ENCODE assay signal across 15 mouse cellular contexts in genomic region chr17:35255301-35255700, GRCm38 (mm10). TPM values are rescaled to one million over a fixed set of nuclear protein-coding genes. Genes with fewer than 3 reads are reported as not detected.
A peak's percentile ranks its signal among the peaks of the same experiment; 100 is the strongest.
DNase-seq lines count a peak whose midpoint lies in the region; ATAC-seq and TF ChIP-seq lines count a peak whose summit lies in the region.
"Had no signal": no experiment of that assay in that cellular context is flagged by ENCODE, and none has a peak within 500 bp of the region (broad histone marks: within the 10 kb centered on the region; RNA-seq: fewer than 3 reads in every experiment).

No protein-coding gene starts in this region.

- H3K27me3 ChIP-seq in hindbrain, embryonic 11.5 days (ENCODE audit: control insufficient read depth, insufficient read depth, low read length), result no peaks in the 10 kb centered on the region
- no peaks in the 10 kb centered on the region for H3K27me3 ChIP-seq in hindbrain, embryonic 16.5 days (replicated peaks; ENCODE audit: control insufficient read depth, insufficient read depth, low read length)
- H3K27me3 ChIP-seq: hindbrain, embryonic 15.5 days had no signal

- H3K36me3 ChIP-seq in hindbrain, embryonic 11.5 days (ENCODE audit: control insufficient read depth, insufficient read depth, low read length), result peaks cover 20% of the 10 kb centered on the region
- peaks cover 35% of the 10 kb centered on the region for H3K36me3 ChIP-seq in hindbrain, embryonic 16.5 days (ENCODE audit: control insufficient read depth, insufficient read depth, low read length)

- no peaks in the 10 kb centered on the region for H3K4me1 ChIP-seq in hindbrain, embryonic 11.5 days (replicated peaks; ENCODE audit: control insufficient read depth, insufficient read depth, low read length)
- H3K4me1 ChIP-seq in hindbrain, embryonic 16.5 days (ENCODE audit: control insufficient read depth, insufficient read depth, low read depth, low read length), result no peaks in the 10 kb centered on the region; the same call in 1 of the 2 replicates
- peaks cover 35% of the 10 kb centered on the region for H3K4me1 ChIP-seq in bone marrow macrophage, adult 2 months (ENCODE audit: control insufficient read depth, insufficient read depth, low read length)

- H3K9me3 ChIP-seq in hindbrain, embryonic 11.5 days (ENCODE audit: control insufficient read depth, low read length), result no peaks in the 10 kb centered on the region
- H3K9me3 ChIP-seq in hindbrain, embryonic 16.5 days (ENCODE audit: control insufficient read depth, low read length), result no peaks in the 10 kb centered on the region
- H3K9me3 ChIP-seq: embryonic facial prominence, embryonic 13.5 days; forebrain, embryonic 12.5 days; G1E; hindbrain, embryonic 10.5 days; hindbrain, embryonic 15.5 days had no signal

- H3K4me3 ChIP-seq in hindbrain, embryonic 11.5 days (ENCODE audit: low read depth, low read length), result no peak overlapping the region
- no peak overlapping the region for H3K4me3 ChIP-seq in hindbrain, embryonic 16.5 days (ENCODE audit: low read length)
- H3K4me3 ChIP-seq in bone marrow macrophage, adult 2 months (ENCODE audit: insufficient read depth, low read length), result no peak overlapping the region
- H3K4me3 ChIP-seq: embryonic facial prominence, embryonic 13.5 days; forebrain, embryonic 12.5 days; gastrocnemius, adult 2 months; hindbrain, embryonic 10.5 days; hindbrain, embryonic 15.5 days had no signal

- H3K9ac ChIP-seq in hindbrain, embryonic 11.5 days (ENCODE audit: low read depth, low read length), result no peak overlapping the region
- no peak overlapping the region for H3K9ac ChIP-seq in hindbrain, embryonic 16.5 days (ENCODE audit: low read depth, low read length)
- H3K9ac ChIP-seq: embryonic facial prominence, embryonic 13.5 days; forebrain, embryonic 12.5 days; hindbrain, embryonic 15.5 days had no signal

- peak; percentile 22 to 36 for DNase-seq in adrenal gland, adult (ENCODE audit: inconsistent age in 2 of 2, low spot score in 1 of 2)
- DNase-seq in adrenal gland, postnatal 25 days, result no peak
- peak; percentile 31 for DNase-seq in cerebellum, adult 9-11 months
- DNase-seq in cerebellum, postnatal 36 days, result no peak
- DNase-seq in hindbrain, embryonic 11.5 days (ENCODE audit: low spot score), result peak; percentile 11
- DNase-seq: gastrocnemius, postnatal 25 days had no signal

- no peak for ATAC-seq in hindbrain, embryonic 11.5 days (ENCODE audit: low FRiP score)
- ATAC-seq in hindbrain, embryonic 16.5 days, result no peak

- no peak overlapping the region for H3K4me2 ChIP-seq in hindbrain, embryonic 11.5 days (replicated peaks; ENCODE audit: low read depth, low read length)
- H3K4me2 ChIP-seq in hindbrain, embryonic 16.5 days (ENCODE audit: low read length), result no peak overlapping the region
- H3K4me2 ChIP-seq: embryonic facial prominence, embryonic 13.5 days; forebrain, embryonic 12.5 days; hindbrain, embryonic 15.5 days had no signal

- H3K27ac ChIP-seq in hindbrain, embryonic 11.5 days (ENCODE audit: low read depth, low read length), result no peak overlapping the region
- H3K27ac ChIP-seq in hindbrain, embryonic 16.5 days (ENCODE audit: low read depth, low read length), result no peak overlapping the region
- peak overlapping the region; percentile 5; the same call in 1 of the 2 replicates for H3K27ac ChIP-seq in bone marrow macrophage, adult 2 months (ENCODE audit: insufficient read depth, low read depth, low read length)
- H3K27ac ChIP-seq: embryonic facial prominence, embryonic 13.5 days; forebrain, embryonic 12.5 days; gastrocnemius, adult 2 months; hindbrain, embryonic 10.5 days; hindbrain, embryonic 15.5 days had no signal

- no peak for TF ChIP-seq POLR2A in bone marrow macrophage, adult 2 months (IDR thresholded peaks at IDR 0.05; ENCODE audit: borderline replicate concordance, low read depth, low read length)

- 72% methylated on average over 3 of the region's 3 CpGs for WGBS in hindbrain, embryonic 11.5 days
- WGBS in hindbrain, embryonic 16.5 days, result 79% methylated on average over 3 of the region's 3 CpGs

- no peak for TF ChIP-seq CTCF in bone marrow macrophage, adult 2 months (IDR thresholded peaks at IDR 0.05; ENCODE audit: low read depth, low read length)

RNA-seq across cellular contexts. Expression of gene H2-D1, which starts 7.2 kb away (rescaled TPM):
- total RNA-seq in adrenal gland, postnatal 25 days (2021), result 86.1 and 109 TPM in 2 replicates
- 42.9 and 43.2 TPM in 2 replicates for polyA plus RNA-seq in hindbrain, embryonic 11.5 days (2014; fragmentation: Nextera tagmentation; extraction: Ambion mirVana)
- 125 and 134 TPM in 2 replicates for polyA plus RNA-seq in hindbrain, embryonic 16.5 days (2015; fragmentation: Nextera tagmentation; extraction: Ambion mirVana)
- polyA plus RNA-seq in bone marrow macrophage, adult 2 months (2012; ENCODE audit: insufficient read depth, insufficient read length, missing spikeins), result 2,808 and 2,856 TPM in 2 replicates

RNA-seq across cellular contexts. Expression of gene Ddx39b, which starts 13.8 kb away (rescaled TPM):
- total RNA-seq in adrenal gland, postnatal 25 days (2021), result 237 and 249 TPM in 2 replicates
- polyA plus RNA-seq in hindbrain, embryonic 11.5 days (2014; fragmentation: Nextera tagmentation; extraction: Ambion mirVana), result 633 and 640 TPM in 2 replicates
- 331 and 355 TPM in 2 replicates for polyA plus RNA-seq in hindbrain, embryonic 16.5 days (2015; fragmentation: Nextera tagmentation; extraction: Ambion mirVana)
- polyA plus RNA-seq in bone marrow macrophage, adult 2 months (2012; ENCODE audit: insufficient read depth, insufficient read length, missing spikeins), result 164 and 169 TPM in 2 replicates

RNA-seq across cellular contexts. Expression of gene Nfkbil1, which starts 19.7 kb away (rescaled TPM):
- total RNA-seq in adrenal gland, postnatal 25 days (2021), result 18.3 and 24.1 TPM in 2 replicates
- polyA plus RNA-seq in hindbrain, embryonic 11.5 days (2014; fragmentation: Nextera tagmentation; extraction: Ambion mirVana), result 2.3 and 3.7 TPM in 2 replicates
- 9.8 and 10.1 TPM in 2 replicates for polyA plus RNA-seq in hindbrain, embryonic 16.5 days (2015; fragmentation: Nextera tagmentation; extraction: Ambion mirVana)
- polyA plus RNA-seq in bone marrow macrophage, adult 2 months (2012; ENCODE audit: insufficient read depth, insufficient read length, missing spikeins), result 15.5 and 15.7 TPM in 2 replicates

RNA-seq across cellular contexts. Expression of gene Atp6v1g2, which starts 21.8 kb away (rescaled TPM):
- 8.0 and 8.4 TPM in 2 replicates for total RNA-seq in adrenal gland, postnatal 25 days (2021)
- 14.7 and 16.8 TPM in 2 replicates for polyA plus RNA-seq in hindbrain, embryonic 11.5 days (2014; fragmentation: Nextera tagmentation; extraction: Ambion mirVana)
- 140 and 151 TPM in 2 replicates for polyA plus RNA-seq in hindbrain, embryonic 16.5 days (2015; fragmentation: Nextera tagmentation; extraction: Ambion mirVana)
- 11.2 and 15.1 TPM in 2 replicates for polyA plus RNA-seq in bone marrow macrophage, adult 2 months (2012; ENCODE audit: insufficient read depth, insufficient read length, missing spikeins)

RNA-seq across cellular contexts. Expression of gene Gm16181, which starts 34.7 kb away (rescaled TPM):
- total RNA-seq in adrenal gland, postnatal 25 days (2021), result not detected in 2 replicates
- 0.36 and 0.43 TPM in 2 replicates for polyA plus RNA-seq in hindbrain, embryonic 11.5 days (2014; fragmentation: Nextera tagmentation; extraction: Ambion mirVana)
- polyA plus RNA-seq in hindbrain, embryonic 16.5 days (2015; fragmentation: Nextera tagmentation; extraction: Ambion mirVana), result 0.34 and 0.45 TPM in 2 replicates
- not detected in 2 replicates for polyA plus RNA-seq in bone marrow macrophage, adult 2 months (2012; ENCODE audit: insufficient read depth, insufficient read length, missing spikeins)
- total RNA-seq: gastrocnemius, adult 2 months had no signal
- polyA plus RNA-seq: embryonic facial prominence, embryonic 13.5 days; G1E; heart, embryonic 14.5 days had no signal

Comparison
In these comparisons a context has a peak if more than half of its experiments do, and no peak if none do; other contexts are left out.
1. DNase-seq: peak in adrenal gland, adult (2 of 2), cerebellum, adult 9-11 months (single experiment) and hindbrain, embryonic 11.5 days (single experiment); none in adrenal gland, postnatal 25 days (single experiment) and cerebellum, postnatal 36 days (0 of 2).
2. RNA of gene H2-D1, which starts 7.2 kb away (polyA plus RNA-seq): 2,808 to 2,856 TPM in bone marrow macrophage, adult 2 months; 125 to 134 TPM in hindbrain, embryonic 16.5 days and 42.9 to 43.2 TPM in hindbrain, embryonic 11.5 days; every median in the first group is over 10 times any median in the second.